Mouse (Mus musculus) stomach, postnatal 0 days (tissue): ENCODE measurements at regions not wholly inside any gene's neighbourhood (a gene's known extent, or its start where the extent isn't known, plus 50 kb on each side); places are given as distances from the start of the nearest gene placed in this dataset.

Experiments
- ATAC-seq: fragments of 200-750 bp; cut with Nextera tagmentation; 2 replicates; pipeline ENCODE4 v1.8.0; 2017; ENCODE audit not compliant: low FRiP score, low TSS enrichment
- DNase-seq: peaks from one replicate; pipeline ENCODE4 v3.0.0-alpha.2; 2016; ENCODE audit warnings: low spot score
- H3K27ac ChIP-seq: fragments of 300-500 bp; sonication (generic); replicated peaks from 2 replicates; pipeline ENCODE4 v1.5.1; 2014; ENCODE audit warnings: mild to moderate bottlenecking, control low read depth
- H3K27me3 ChIP-seq: fragments of 300-500 bp; sonication (generic); 2 replicates; pipeline ENCODE4 v1.6.1; 2014; ENCODE audit warnings: low read length; ENCODE audit not compliant: control insufficient read depth, insufficient read depth
- H3K36me3 ChIP-seq: fragments of 300-500 bp; sonication (generic); 2 replicates; pipeline ENCODE4 v1.6.1; 2014; ENCODE audit warnings: low read length, mixed read lengths; ENCODE audit not compliant: control insufficient read depth, insufficient read depth
- H3K4me1 ChIP-seq: fragments of 300-500 bp; sonication (generic); replicated peaks from 2 replicates; pipeline ENCODE4 v1.6.1; 2014; ENCODE audit warnings: antibody characterized with exemption; ENCODE audit not compliant: control insufficient read depth, insufficient read depth
- H3K4me2 ChIP-seq: fragments of 300-500 bp; sonication (generic); replicated peaks from 2 replicates; pipeline ENCODE4 v1.6.1; 2014; ENCODE audit warnings: low read depth, mild to moderate bottlenecking, control low read depth, moderate library complexity
- H3K4me3 ChIP-seq: fragments of 300-500 bp; sonication (generic); 2 replicates; pipeline ENCODE4 v1.5.1; 2014; ENCODE audit warnings: low read depth, low read length, control low read depth
- H3K9ac ChIP-seq: fragments of 300-500 bp; sonication (generic); 2 replicates; pipeline ENCODE4 v1.6.1; 2014; ENCODE audit warnings: mild to moderate bottlenecking, low read length, control low read depth, mixed read lengths
- H3K9me3 ChIP-seq: fragments of 300-500 bp; sonication (generic); 2 replicates; pipeline ENCODE4 v1.6.1; 2016; ENCODE audit warnings: low read length; ENCODE audit not compliant: control insufficient read depth
- CTCF ChIP-seq: IDR thresholded peaks from 2 replicates; pipeline ENCODE4 v1.5.1; 2016; ENCODE audit warnings: antibody characterized with exemption, low read depth, mild to moderate bottlenecking, moderate library complexity
- EP300 ChIP-seq: optimal IDR thresholded peaks from 2 replicates; pipeline ENCODE3; 2016; ENCODE audit warnings: antibody characterized with exemption
- WGBS: fragments of 180-500 bp; shearing (Covaris S2); extraction: QIAGEN DNeasy Blood & Tissue Kit; methylation state at CpG from one replicate; pipeline ENCODE4 v1.1.7; 2014; 5-methylcytosine and 5-hydroxymethylcytosine counted together

DNA sequence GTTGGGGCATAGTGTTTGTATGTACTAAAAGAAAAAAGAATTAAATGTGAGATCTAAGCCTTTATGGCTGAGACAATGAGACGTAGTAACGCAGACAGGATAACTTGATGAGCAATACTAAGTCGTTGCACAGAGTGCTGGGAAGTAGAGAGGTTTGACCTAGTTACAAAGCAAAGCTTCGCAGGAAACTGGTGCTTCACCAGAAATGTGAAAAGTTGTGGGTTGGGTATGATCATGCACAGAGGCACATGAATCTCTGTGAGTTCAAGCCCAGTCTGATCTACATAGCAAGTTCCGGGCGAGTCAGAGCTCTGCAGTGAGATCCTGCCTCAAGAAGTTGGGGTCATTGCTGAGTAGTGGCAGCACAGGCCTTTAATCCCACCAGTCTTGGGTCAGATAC, 65.3 kb upstream of the Jmy start:
- Histone ChIP-seq H3K36me3 (no peaks in the 10 kb centered on the region), H3K9ac (no peak overlapping the region), H3K4me2 (no peak overlapping the region), H3K27me3 (no peaks in the 10 kb centered on the region), H3K4me1 (no peaks in the 10 kb centered on the region), H3K4me3 (no peak overlapping the region), H3K9me3 (no peaks in the 10 kb centered on the region), H3K27ac (no peak overlapping the region)
- DNase-seq = no peak
- ATAC-seq = no peak
- TF ChIP-seq EP300 = no peak
- no peak for TF ChIP-seq CTCF
- 84% methylated on average over 6 of the region's 6 CpGs for WGBS

- no peak for TF ChIP-seq CTCF
- no peak for TF ChIP-seq EP300
- DNase-seq = no peak
- Histone ChIP-seq H3K27ac (no peak overlapping the region), H3K9me3 (no peaks in the 10 kb centered on the region), H3K4me3 (no peak overlapping the region), H3K9ac (no peak overlapping the region), H3K4me2 (no peak overlapping the region), H3K4me1 (no peaks in the 10 kb centered on the region), H3K27me3 (no peaks in the 10 kb centered on the region), H3K36me3 (no peaks in the 10 kb centered on the region)
- no peak for ATAC-seq
- WGBS = 73% methylated on average over 11 of the region's 11 CpGs
These were observed 64.5 kb upstream of the Jmy start for GRCm38 (mm10) chr13:93564091-93564490.

GRCm38 (mm10) chr13:93560282-93560681, 60.7 kb upstream of the Jmy start:
- 85% methylated on average over 3 of the region's 3 CpGs for WGBS
- Histone ChIP-seq H3K27ac (no peak overlapping the region), H3K36me3 (no peaks in the 10 kb centered on the region), H3K27me3 (no peaks in the 10 kb centered on the region), H3K4me2 (no peak overlapping the region), H3K4me3 (no peak overlapping the region), H3K4me1 (no peaks in the 10 kb centered on the region), H3K9ac (no peak overlapping the region), H3K9me3 (no peaks in the 10 kb centered on the region)
- TF ChIP-seq EP300 = no peak
- TF ChIP-seq CTCF = no peak
- DNase-seq (no peak), ATAC-seq (no peak)

DNA sequence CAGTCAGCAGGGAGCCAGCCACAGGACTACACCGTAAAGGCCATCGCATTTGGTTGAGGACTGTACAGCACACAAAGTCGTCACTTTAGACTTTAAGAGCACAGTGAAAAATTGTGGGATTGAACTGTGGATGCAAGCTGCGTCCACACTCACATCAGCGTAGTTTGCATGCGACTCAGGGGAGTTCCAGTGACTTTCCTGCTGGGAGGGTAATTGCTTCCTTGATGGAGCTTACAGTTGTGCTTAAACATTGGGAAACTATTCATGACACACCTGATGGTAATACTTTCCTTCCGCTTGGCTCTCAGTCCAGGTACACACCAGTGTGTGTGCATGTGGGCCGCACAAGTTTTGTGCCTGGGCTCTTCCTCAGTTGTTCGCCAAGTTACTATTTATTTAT, 59.0 kb upstream of the Jmy start:
- Histone ChIP-seq H3K9me3 (no peaks in the 10 kb centered on the region), H3K27me3 (no peaks in the 10 kb centered on the region), H3K4me2 (no peak overlapping the region), H3K27ac (no peak overlapping the region), H3K4me1 (no peaks in the 10 kb centered on the region), H3K4me3 (no peak overlapping the region), H3K9ac (no peak overlapping the region), H3K36me3 (no peaks in the 10 kb centered on the region)
- ATAC-seq (no peak), DNase-seq (no peak)
- TF ChIP-seq EP300 (no peak), CTCF (no peak)
- 92% methylated on average over 9 of the region's 9 CpGs for WGBS

DNA sequence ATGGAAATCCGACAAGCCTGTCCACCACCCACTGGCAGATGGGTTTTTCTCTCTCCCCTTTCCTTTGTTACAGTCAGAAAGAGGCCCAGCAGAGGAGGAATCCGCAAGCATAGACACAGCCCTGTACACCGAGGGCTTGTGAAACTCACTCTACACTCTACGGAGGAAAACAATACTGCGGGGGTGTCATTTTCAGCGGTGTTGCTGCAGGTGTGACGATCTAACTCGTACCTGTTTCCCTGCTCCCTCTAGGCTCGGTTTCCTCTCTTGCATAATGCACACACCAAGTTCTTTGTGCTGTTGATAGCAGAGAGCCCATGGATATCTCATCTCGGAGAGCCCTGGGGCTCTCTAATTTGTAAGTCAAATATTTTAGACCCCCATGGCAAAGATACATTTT, 56.5 kb upstream of the Jmy start:
- Histone ChIP-seq H3K36me3 (no peaks in the 10 kb centered on the region), H3K4me3 (no peak overlapping the region), H3K27me3 (no peaks in the 10 kb centered on the region), H3K9ac (no peak overlapping the region), H3K9me3 (no peaks in the 10 kb centered on the region), H3K4me2 (no peak overlapping the region), H3K27ac (no peak overlapping the region), H3K4me1 (no peaks in the 10 kb centered on the region)
- 58% methylated on average over 10 of the region's 10 CpGs for WGBS
- ATAC-seq (no peak), DNase-seq (no peak)
- TF ChIP-seq EP300 (no peak), CTCF (no peak)

- ATAC-seq = no peak
- H3K27ac ChIP-seq = no peak overlapping the region
- WGBS = 92% methylated on average over 2 of the region's 2 CpGs
- no peak for DNase-seq
- no peaks in the 10 kb centered on the region for H3K27me3 ChIP-seq
- H3K4me3 ChIP-seq = no peak overlapping the region
- no peaks in the 10 kb centered on the region for H3K36me3 ChIP-seq
- no peak overlapping the region for H3K9ac ChIP-seq
- no peak overlapping the region for H3K4me2 ChIP-seq
- H3K4me1 ChIP-seq = no peaks in the 10 kb centered on the region
- H3K9me3 ChIP-seq = no peaks in the 10 kb centered on the region
- TF ChIP-seq CTCF (no peak), EP300 (no peak)
These were observed 55.3 kb upstream of the Jmy start for GRCm38 (mm10) chr13:93554901-93555300.
